Mouse (Mus musculus) lung, adult 2 months (tissue): ENCODE results near the gene Gys1.

Source experiments
- CTCF ChIP-seq: fragments of 200-500 bp; IDR thresholded peaks from 2 replicates; pipeline ENCODE4 v1.5.1; 2011; ENCODE audit warnings: mild to moderate bottlenecking, low read length, control low read depth; ENCODE audit not compliant: insufficient read depth
- POLR2A ChIP-seq: fragments of 200-500 bp; IDR thresholded peaks from 2 replicates; pipeline ENCODE4 v1.6.1; 2011; ENCODE audit warnings: low read depth, mild to moderate bottlenecking, control low read depth, low read length, borderline replicate concordance; ENCODE audit errors: extremely low read depth

DNA sequence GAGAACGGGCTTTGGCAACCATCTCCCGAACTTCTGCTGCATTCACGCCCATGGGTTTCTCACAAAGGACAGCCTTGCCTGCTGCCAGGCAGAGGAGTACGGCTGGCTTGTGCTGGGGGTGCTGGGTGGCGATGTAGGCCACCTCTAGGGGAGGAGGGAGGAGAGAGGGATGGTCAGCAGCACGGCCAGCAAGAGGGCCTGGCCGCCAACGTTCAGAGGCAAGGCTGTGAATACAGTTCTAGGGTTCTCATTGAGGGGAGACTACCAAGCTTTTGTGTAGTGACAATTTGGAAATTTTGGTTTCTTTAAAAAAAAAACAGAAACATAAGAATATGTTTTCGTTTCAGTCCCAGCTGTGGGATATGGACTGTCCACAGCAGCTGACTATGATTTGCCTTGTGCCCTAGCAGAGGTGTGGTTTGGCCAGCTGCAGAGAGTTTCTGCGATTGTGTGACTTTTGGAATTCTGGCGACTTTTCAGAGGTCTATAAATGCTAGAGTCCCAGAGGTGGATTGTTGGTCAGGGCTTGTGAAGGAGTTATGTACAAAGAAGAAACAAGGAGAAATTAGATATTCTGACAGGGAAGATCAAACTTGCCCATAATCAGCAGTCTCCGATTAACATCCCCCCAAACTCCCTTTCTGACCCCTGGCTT, 52.2 kb downstream of the Gys1 start, which contains the start of gene Gm45808:
- no peak for TF ChIP-seq CTCF
- TF ChIP-seq POLR2A = no peak
